ENCODE assay signal across 17 mouse cellular contexts in the genomic region with DNA sequence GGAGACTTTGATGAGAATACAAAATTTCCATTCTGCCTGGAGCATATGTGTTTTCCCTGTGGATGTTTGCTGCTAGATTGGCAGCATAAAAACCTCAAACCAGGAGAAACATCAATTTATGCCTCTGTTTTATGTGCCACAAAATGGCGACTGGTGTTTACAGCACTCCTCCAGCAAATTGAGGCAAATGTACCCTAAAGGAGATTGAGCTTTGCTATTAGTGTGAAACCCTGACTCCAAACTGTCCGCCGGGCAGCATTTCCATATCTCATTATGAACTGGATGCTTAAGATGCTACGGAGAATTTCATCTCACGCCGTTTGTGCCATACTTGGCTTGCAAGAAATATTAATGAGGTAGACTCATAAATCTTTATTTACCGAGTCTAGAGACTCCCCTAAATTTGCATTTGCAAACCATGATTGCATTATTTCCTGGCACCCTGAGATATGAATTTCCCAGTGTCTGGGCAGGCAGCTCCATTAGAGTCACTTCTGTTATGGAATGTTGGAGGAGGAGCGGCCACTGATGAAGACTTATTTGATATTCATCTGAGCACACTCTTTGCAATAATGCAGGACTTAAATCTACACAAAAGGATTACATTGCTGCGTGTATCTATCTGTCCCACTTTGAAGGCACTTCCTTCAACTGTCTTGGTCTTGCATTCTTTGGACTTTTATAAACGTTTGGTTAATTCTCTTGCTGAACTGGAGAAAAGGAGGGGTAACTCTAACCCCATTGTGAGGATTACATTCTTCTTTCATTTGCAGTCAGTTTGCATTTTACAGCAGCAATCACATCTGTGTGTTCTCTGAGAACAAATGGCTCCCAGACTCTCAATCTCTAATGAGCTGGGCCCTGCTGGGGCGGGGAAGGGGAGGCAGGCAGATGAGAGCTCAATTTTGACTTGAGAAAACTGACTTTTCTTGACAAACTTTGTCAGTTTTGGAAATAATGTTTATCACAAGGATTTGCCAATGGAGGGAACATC. TPM values are rescaled to one million over a fixed set of nuclear protein-coding genes. Genes with fewer than 3 reads are reported as not detected.
DNase-seq lines count a peak whose midpoint lies in the region; ATAC-seq and TF ChIP-seq lines count a peak whose summit lies in the region.
"Had no signal": no experiment of that assay in that cellular context is flagged by ENCODE, and none has a peak within 500 bp of the region (broad histone marks: within the 10 kb centered on the region; RNA-seq: fewer than 3 reads in every experiment).

No protein-coding gene starts in this region.

- peak overlapping the region; percentile 12; the same call in 1 of the 2 replicates for H3K27ac ChIP-seq in testis, adult 2 months (ENCODE audit: control insufficient read depth, insufficient read depth, low read depth, low read length)
- H3K27ac ChIP-seq in forebrain, embryonic 16.5 days (ENCODE audit: low read length) = peak overlapping the region; percentile 5; the same call in 1 of the 2 replicates
- H3K27ac ChIP-seq in midbrain, embryonic 13.5 days = peak overlapping the region; percentile 76
- H3K27ac ChIP-seq: macrophage had no signal

- H3K36me3 ChIP-seq in testis, adult 2 months (ENCODE audit: control insufficient read depth, insufficient read depth, low read length) = no peaks in the 10 kb centered on the region
- H3K36me3 ChIP-seq in forebrain, embryonic 16.5 days (ENCODE audit: control insufficient read depth, insufficient read depth) = no peaks in the 10 kb centered on the region
- H3K36me3 ChIP-seq in midbrain, embryonic 13.5 days = no peaks in the 10 kb centered on the region

- H3K4me1 ChIP-seq in testis, adult 2 months (ENCODE audit: control insufficient read depth, insufficient read depth, low read length) = peaks cover 13% of the 10 kb centered on the region
- peaks cover 17% of the 10 kb centered on the region for H3K4me1 ChIP-seq in forebrain, embryonic 16.5 days (replicated peaks; ENCODE audit: control insufficient read depth, insufficient read depth, low read length)
- H3K4me1 ChIP-seq in midbrain, embryonic 13.5 days (replicated peaks) = peaks cover 35% of the 10 kb centered on the region

- DNase-seq in testis, postnatal 10 days (ENCODE audit: low spot score) = no peak
- no peak for DNase-seq in gastrocnemius, postnatal 25 days
- no peak for DNase-seq in urinary bladder, postnatal 14 days (ENCODE audit: low spot score)
- DNase-seq in adrenal gland, postnatal 25 days = no peak
- DNase-seq: gastrocnemius, postnatal 10 days had no signal

- TF ChIP-seq CTCF in testis, adult 2 months (IDR thresholded peaks at IDR 0.05; ENCODE audit: control insufficient read depth, insufficient read depth, insufficient replicate concordance, low read depth, low read length) = no peak

- no peak for TF ChIP-seq POLR2A in testis, adult 2 months (IDR thresholded peaks at IDR 0.05; ENCODE audit: control insufficient read depth, low read depth, low read length)

- H3K4me2 ChIP-seq in forebrain, embryonic 16.5 days (ENCODE audit: low read length) = no peak overlapping the region
- peak overlapping the region; percentile 21 for H3K4me2 ChIP-seq in midbrain, embryonic 13.5 days (replicated peaks)
- H3K4me2 ChIP-seq: heart, embryonic 11.5 days had no signal

- 45% methylated on average over 11 of the region's 11 CpGs for WGBS in forebrain, embryonic 16.5 days
- WGBS in midbrain, embryonic 13.5 days = 25% methylated on average over 11 of the region's 11 CpGs

- H3K9me3 ChIP-seq in forebrain, embryonic 16.5 days (ENCODE audit: control insufficient read depth, low read length) = no peaks in the 10 kb centered on the region
- no peaks in the 10 kb centered on the region for H3K9me3 ChIP-seq in midbrain, embryonic 13.5 days

- no peak overlapping the region for H3K9ac ChIP-seq in forebrain, embryonic 16.5 days (replicated peaks; ENCODE audit: low read depth, low read length)
- H3K9ac ChIP-seq in midbrain, embryonic 13.5 days (replicated peaks) = no peak overlapping the region

- ATAC-seq in forebrain, embryonic 16.5 days = peak; percentile 32; the same call in 1 of the 2 replicates
- ATAC-seq in midbrain, embryonic 13.5 days = peak; percentile 73
- ATAC-seq: Patski had no signal

- no peaks in the 10 kb centered on the region for H3K27me3 ChIP-seq in testis, adult 2 months (ENCODE audit: control insufficient read depth, insufficient read depth, low read length)
- no peaks in the 10 kb centered on the region for H3K27me3 ChIP-seq in forebrain, embryonic 16.5 days (replicated peaks; ENCODE audit: control insufficient read depth, insufficient read depth, low read length)
- H3K27me3 ChIP-seq in midbrain, embryonic 13.5 days = peaks cover 9% of the 10 kb centered on the region
- H3K27me3 ChIP-seq: Patski had no signal

- no peak overlapping the region for H3K4me3 ChIP-seq in testis, adult 2 months (ENCODE audit: control insufficient read depth, low read depth, low read length)
- H3K4me3 ChIP-seq in forebrain, embryonic 16.5 days (replicated peaks; ENCODE audit: low read length) = no peak overlapping the region
- H3K4me3 ChIP-seq in midbrain, embryonic 13.5 days (replicated peaks) = no peak overlapping the region

RNA-seq across cellular contexts. Expression of gene 1700024P04Rik, which starts 47.2 kb away (rescaled TPM):
- 561 and 657 TPM in 2 replicates for polyA plus RNA-seq in testis, adult 2 months (2012; rRNA removed)
- polyA plus RNA-seq in forebrain, embryonic 16.5 days (2015; fragmentation: Nextera tagmentation; extraction: Ambion mirVana) = not detected in 2 replicates
- polyA plus RNA-seq in midbrain, embryonic 13.5 days (2015; fragmentation: Nextera tagmentation; extraction: Ambion mirVana) = not detected in 2 replicates
- total RNA-seq in gastrocnemius, postnatal 25 days (2021) = not detected
- not detected in 2 replicates for total RNA-seq in adrenal gland, postnatal 25 days (2021)
- total RNA-seq: adrenal gland, postnatal 10 days; common myeloid progenitor, adult 5-6 weeks; gastrocnemius, postnatal 10 days; hematopoietic stem cell, adult 5-6 weeks; left cerebral cortex, postnatal 25 days had no signal
- polyA plus RNA-seq: heart, embryonic 11.5 days; kidney, embryonic 14.5 days; liver, embryonic 16.5 days; macrophage; Patski had no signal

Comparison
In these comparisons a context has a peak if more than half of its experiments do, and no peak if none do; other contexts are left out.
1. H3K27ac ChIP-seq: peak in every context shown above with its lines; median percentile 76 in midbrain, embryonic 13.5 days; 12 in testis, adult 2 months; 5 in forebrain, embryonic 16.5 days.
2. RNA of gene 1700024P04Rik, which starts 47.2 kb away (polyA plus RNA-seq): 561 to 657 TPM in testis, adult 2 months; not detected in forebrain, embryonic 16.5 days and not detected in midbrain, embryonic 13.5 days; every median in the first group is over 100 times any median in the second.